Mouse (Mus musculus): ENCODE data around the gene Myo1e.

- TF ChIP-seq GATA1 (IDR thresholded peaks at IDR 0.05; ENCODE audit: low read length) (no peak), TAL1 (IDR thresholded peaks at IDR 0.05; ENCODE audit: low read length) (no peak)
Observed at GRCm38 (mm10) chr9:70207981-70208521, 901 bp downstream of the Myo1e start.
